Mouse (Mus musculus) embryo, embryonic 9.5 days (tissue): ENCODE results near the gene Spaca7.
"Not testable (repeated sequence)": the region's sequence is repeated elsewhere in the genome, so short reads cannot be mapped to it uniquely, and the experiment has no call there.

Source experiments
- DNase-seq: peaks from one replicate; pipeline ENCODE4 v3.0.0-alpha.2; 2017; ENCODE audit errors: extremely low spot score

The Spaca7 gene

GRCm38 (mm10) chr8:12572814-12573534, at the start of gene Spaca7:
Gene Spaca7 (plus strand): TSS chr8:12573029.
- no peak for DNase-seq

- DNase-seq, result no peak
These were observed 48.5 kb upstream of the Spaca7 start for GRCm38 (mm10) chr8:12524279-12524678.

- no peak for DNase-seq
These were observed 44.2 kb upstream of the Spaca7 start for GRCm38 (mm10) chr8:12528659-12529058.

- DNase-seq, result no peak
These were observed 37.2 kb upstream of the Spaca7 start for GRCm38 (mm10) chr8:12535617-12536016.

- DNase-seq, result no peak
These were observed 36.5 kb upstream of the Spaca7 start for GRCm38 (mm10) chr8:12536306-12536705.

GRCm38 (mm10) chr8:12545236-12545635, 27.6 kb upstream of the Spaca7 start:
- no peak for DNase-seq

GRCm38 (mm10) chr8:12545671-12546070, 27.2 kb upstream of the Spaca7 start:
- DNase-seq, result no peak

GRCm38 (mm10) chr8:12547466-12548220, 25.2 kb upstream of the Spaca7 start:
- no peak for DNase-seq

- DNase-seq, result peak; percentile 38
These were observed 24.6 kb upstream of the Spaca7 start for GRCm38 (mm10) chr8:12548255-12548654.

- no peak for DNase-seq
These were observed 24.1 kb upstream of the Spaca7 start for GRCm38 (mm10) chr8:12548680-12549079.

- peak; percentile 25 for DNase-seq
These were observed 17.2 kb upstream of the Spaca7 start for GRCm38 (mm10) chr8:12555515-12556145.

GRCm38 (mm10) chr8:12558786-12559185, 14.0 kb upstream of the Spaca7 start:
- DNase-seq, result no peak

- peak; percentile 73 for DNase-seq
These were observed 11.3 kb upstream of the Spaca7 start for GRCm38 (mm10) chr8:12561403-12561960.

GRCm38 (mm10) chr8:12564307-12564706, 8.5 kb upstream of the Spaca7 start:
- peak; percentile 61 for DNase-seq

GRCm38 (mm10) chr8:12565488-12565887, 7.3 kb upstream of the Spaca7 start:
- no peak for DNase-seq

GRCm38 (mm10) chr8:12566509-12566908, 6.3 kb upstream of the Spaca7 start:
- DNase-seq, result no peak

GRCm38 (mm10) chr8:12576003-12576402, 3.2 kb downstream of the Spaca7 start:
- DNase-seq, result no peak

GRCm38 (mm10) chr8:12576739-12577138, 3.9 kb downstream of the Spaca7 start:
- no peak for DNase-seq

- not testable (repeated sequence) for DNase-seq
These were observed 6.6 kb downstream of the Spaca7 start for GRCm38 (mm10) chr8:12579339-12579999.

- DNase-seq, result no peak
These were observed 11.0 kb downstream of the Spaca7 start for GRCm38 (mm10) chr8:12583785-12584184.

GRCm38 (mm10) chr8:12607223-12607622, 34.4 kb downstream of the Spaca7 start:
- DNase-seq, result peak; percentile 86

- DNase-seq, result no peak
These were observed 36.0 kb downstream of the Spaca7 start for GRCm38 (mm10) chr8:12608810-12609209.
